Mouse (Mus musculus) stomach, postnatal 0 days (tissue): ENCODE measurements at regions not wholly inside any gene's neighbourhood (a gene's known extent, or its start where the extent isn't known, plus 50 kb on each side); places are given as distances from the start of the nearest gene placed in this dataset.
A peak's percentile ranks its signal among the peaks of the same experiment; 100 is the strongest.

Experiments used
- ATAC-seq: fragments of 200-750 bp; cut with Nextera tagmentation; 2 replicates; pipeline ENCODE4 v1.8.0; 2017; ENCODE audit not compliant: low FRiP score, low TSS enrichment
- DNase-seq: peaks from one replicate; pipeline ENCODE4 v3.0.0-alpha.2; 2016; ENCODE audit warnings: low spot score
- H3K27ac ChIP-seq: fragments of 300-500 bp; sonication (generic); replicated peaks from 2 replicates; pipeline ENCODE4 v1.5.1; 2014; ENCODE audit warnings: mild to moderate bottlenecking, control low read depth
- H3K27me3 ChIP-seq: fragments of 300-500 bp; sonication (generic); 2 replicates; pipeline ENCODE4 v1.6.1; 2014; ENCODE audit warnings: low read length; ENCODE audit not compliant: control insufficient read depth, insufficient read depth
- H3K36me3 ChIP-seq: fragments of 300-500 bp; sonication (generic); 2 replicates; pipeline ENCODE4 v1.6.1; 2014; ENCODE audit warnings: low read length, mixed read lengths; ENCODE audit not compliant: control insufficient read depth, insufficient read depth
- H3K4me1 ChIP-seq: fragments of 300-500 bp; sonication (generic); replicated peaks from 2 replicates; pipeline ENCODE4 v1.6.1; 2014; ENCODE audit warnings: antibody characterized with exemption; ENCODE audit not compliant: control insufficient read depth, insufficient read depth
- H3K4me2 ChIP-seq: fragments of 300-500 bp; sonication (generic); replicated peaks from 2 replicates; pipeline ENCODE4 v1.6.1; 2014; ENCODE audit warnings: low read depth, mild to moderate bottlenecking, control low read depth, moderate library complexity
- H3K4me3 ChIP-seq: fragments of 300-500 bp; sonication (generic); 2 replicates; pipeline ENCODE4 v1.5.1; 2014; ENCODE audit warnings: low read depth, low read length, control low read depth
- H3K9ac ChIP-seq: fragments of 300-500 bp; sonication (generic); 2 replicates; pipeline ENCODE4 v1.6.1; 2014; ENCODE audit warnings: mild to moderate bottlenecking, low read length, control low read depth, mixed read lengths
- H3K9me3 ChIP-seq: fragments of 300-500 bp; sonication (generic); 2 replicates; pipeline ENCODE4 v1.6.1; 2016; ENCODE audit warnings: low read length; ENCODE audit not compliant: control insufficient read depth
- CTCF ChIP-seq: IDR thresholded peaks from 2 replicates; pipeline ENCODE4 v1.5.1; 2016; ENCODE audit warnings: antibody characterized with exemption, low read depth, mild to moderate bottlenecking, moderate library complexity
- EP300 ChIP-seq: optimal IDR thresholded peaks from 2 replicates; pipeline ENCODE3; 2016; ENCODE audit warnings: antibody characterized with exemption
- WGBS: fragments of 180-500 bp; shearing (Covaris S2); extraction: QIAGEN DNeasy Blood & Tissue Kit; methylation state at CpG from one replicate; pipeline ENCODE4 v1.1.7; 2014; 5-methylcytosine and 5-hydroxymethylcytosine counted together

DNA sequence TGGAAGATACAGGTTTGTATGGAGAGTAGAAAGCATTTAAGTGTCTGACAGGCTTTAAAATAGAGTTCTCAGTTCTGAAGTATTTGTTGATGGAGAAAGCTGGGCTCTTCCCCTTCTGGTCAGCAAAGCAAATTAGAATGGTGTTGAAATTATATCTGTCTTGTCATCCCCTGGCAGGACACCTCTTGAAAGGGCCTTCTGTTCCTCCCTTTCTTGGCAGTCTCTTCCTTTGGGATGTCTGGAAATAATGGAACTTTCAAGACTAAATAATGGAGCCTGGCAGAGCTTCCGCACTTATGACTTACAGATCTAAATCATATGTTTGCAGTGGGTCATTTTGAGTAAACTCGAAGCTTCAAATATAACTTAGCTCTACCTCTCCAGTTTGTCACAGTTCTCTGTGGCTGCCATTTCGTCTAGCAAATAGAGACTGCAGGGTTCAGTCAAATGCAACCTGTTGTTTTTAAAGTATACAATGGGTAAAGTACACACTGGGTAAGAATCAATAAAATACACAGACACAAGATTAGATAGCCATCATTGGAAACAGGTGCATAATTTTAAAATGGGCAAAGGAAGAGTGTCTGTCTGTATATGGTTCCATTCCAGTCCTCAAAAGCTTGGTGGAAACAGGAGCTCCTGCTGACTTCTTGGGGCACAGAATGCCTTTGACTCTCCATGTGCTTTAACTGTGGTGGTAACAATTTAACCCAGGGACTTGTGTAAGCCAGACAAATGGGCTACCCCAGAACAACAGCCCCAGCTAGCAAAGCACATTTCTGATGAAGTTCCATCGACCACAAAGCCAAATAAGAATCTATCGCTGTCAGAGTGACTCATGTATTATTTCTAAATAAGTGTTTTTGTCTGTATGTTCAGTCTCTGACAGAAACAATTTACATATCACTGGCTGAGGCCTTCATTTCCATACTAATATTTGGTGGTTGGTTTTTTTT, 3524.4 kb upstream of the Gm7489 start:
- 52% methylated on average over 5 of the region's 5 CpGs for WGBS
- no peak for DNase-seq
- no peaks in the 10 kb centered on the region for H3K27me3 ChIP-seq
- TF ChIP-seq CTCF (no peak), EP300 (no peak)
- H3K4me2 ChIP-seq, result no peak overlapping the region
- ATAC-seq, result no peak
- no peaks in the 10 kb centered on the region for H3K9me3 ChIP-seq
- no peaks in the 10 kb centered on the region; the same call in 1 of the 2 replicates for H3K4me1 ChIP-seq
- no peaks in the 10 kb centered on the region for H3K36me3 ChIP-seq
- H3K27ac ChIP-seq, result no peak overlapping the region
- H3K4me3 ChIP-seq, result no peak overlapping the region
- no peak overlapping the region for H3K9ac ChIP-seq

DNA sequence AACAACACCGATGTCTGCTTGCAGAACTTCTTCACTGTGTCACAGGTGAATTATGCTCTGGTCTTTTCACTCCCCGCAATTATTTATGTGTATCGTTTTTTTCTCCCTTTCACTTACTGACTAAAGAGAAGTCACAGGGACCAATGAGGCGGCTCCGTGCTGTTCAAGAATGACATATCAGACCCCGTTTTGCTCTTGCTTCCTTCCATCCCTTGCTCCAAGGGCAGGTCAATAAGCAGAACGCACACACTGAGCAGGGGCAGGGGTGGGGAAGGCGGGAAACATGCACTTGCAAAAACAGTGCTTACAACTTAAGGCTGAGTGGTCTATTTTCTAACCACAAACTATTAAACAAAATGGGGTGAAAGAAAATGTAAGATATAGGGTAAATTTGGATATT, 3523.4 kb upstream of the Gm7489 start:
- DNase-seq (no peak), ATAC-seq (no peak)
- H3K9me3 ChIP-seq, result no peaks in the 10 kb centered on the region
- TF ChIP-seq EP300 (no peak), CTCF (no peak)
- no peak overlapping the region for H3K4me3 ChIP-seq
- H3K27ac ChIP-seq, result no peak overlapping the region
- no peak overlapping the region for H3K9ac ChIP-seq
- 55% methylated on average over 8 of the region's 8 CpGs for WGBS
- H3K4me2 ChIP-seq, result 0 out of 2 replicates have a peak overlapping the region, but pooled peaks have one; percentile 18
- H3K27me3 ChIP-seq, result no peaks in the 10 kb centered on the region
- no peaks in the 10 kb centered on the region; the same call in 1 of the 2 replicates for H3K4me1 ChIP-seq
- no peaks in the 10 kb centered on the region for H3K36me3 ChIP-seq

DNA sequence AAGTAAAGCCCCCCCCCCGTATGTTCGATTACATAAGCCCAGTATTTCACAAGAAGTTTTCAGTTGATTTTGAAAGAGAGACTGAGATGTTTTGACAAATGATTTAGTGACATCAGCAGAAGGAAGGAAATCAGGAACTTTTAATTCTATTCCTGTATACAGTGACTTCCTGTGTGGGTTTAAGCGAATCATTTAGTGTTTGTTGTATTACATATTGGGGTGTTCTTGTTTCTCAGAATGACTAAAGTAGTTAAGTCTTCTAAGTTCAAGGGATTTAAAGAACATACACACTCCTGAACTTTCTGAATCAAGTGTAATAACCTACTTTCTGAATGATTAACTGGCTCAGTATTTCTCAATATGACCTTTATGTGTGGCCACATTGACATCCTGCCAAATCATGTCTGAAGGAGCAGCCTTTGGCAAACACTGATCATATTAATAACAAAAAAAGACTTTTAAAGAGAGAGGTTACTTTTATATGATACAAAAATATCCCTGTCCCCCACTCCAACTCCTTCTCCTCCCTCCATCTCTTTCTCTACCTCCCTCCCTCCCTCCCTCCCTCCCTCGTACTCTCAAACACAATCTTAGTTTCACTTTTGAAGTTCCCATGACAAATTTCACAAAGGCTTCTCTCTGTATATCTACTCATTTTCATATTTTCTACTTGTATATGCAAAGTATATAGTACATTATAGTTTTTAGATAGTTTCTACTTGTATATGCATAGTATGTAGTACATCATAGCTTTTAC, 3522.8 kb upstream of the Gm7489 start:
- DNase-seq (no peak), ATAC-seq (peak; percentile 77)
- WGBS, result 18% methylated on average over 4 of the region's 4 CpGs
- no peaks in the 10 kb centered on the region for H3K27me3 ChIP-seq
- peak overlapping the region; percentile 18; the same call in 1 of the 2 replicates for H3K4me2 ChIP-seq
- H3K9ac ChIP-seq, result no peak overlapping the region
- H3K27ac ChIP-seq, result no peak overlapping the region
- H3K36me3 ChIP-seq, result no peaks in the 10 kb centered on the region
- H3K4me3 ChIP-seq, result no peak overlapping the region
- H3K4me1 ChIP-seq, result no peaks in the 10 kb centered on the region; the same call in 1 of the 2 replicates
- H3K9me3 ChIP-seq, result no peaks in the 10 kb centered on the region
- TF ChIP-seq EP300 (no peak), CTCF (no peak)

DNA sequence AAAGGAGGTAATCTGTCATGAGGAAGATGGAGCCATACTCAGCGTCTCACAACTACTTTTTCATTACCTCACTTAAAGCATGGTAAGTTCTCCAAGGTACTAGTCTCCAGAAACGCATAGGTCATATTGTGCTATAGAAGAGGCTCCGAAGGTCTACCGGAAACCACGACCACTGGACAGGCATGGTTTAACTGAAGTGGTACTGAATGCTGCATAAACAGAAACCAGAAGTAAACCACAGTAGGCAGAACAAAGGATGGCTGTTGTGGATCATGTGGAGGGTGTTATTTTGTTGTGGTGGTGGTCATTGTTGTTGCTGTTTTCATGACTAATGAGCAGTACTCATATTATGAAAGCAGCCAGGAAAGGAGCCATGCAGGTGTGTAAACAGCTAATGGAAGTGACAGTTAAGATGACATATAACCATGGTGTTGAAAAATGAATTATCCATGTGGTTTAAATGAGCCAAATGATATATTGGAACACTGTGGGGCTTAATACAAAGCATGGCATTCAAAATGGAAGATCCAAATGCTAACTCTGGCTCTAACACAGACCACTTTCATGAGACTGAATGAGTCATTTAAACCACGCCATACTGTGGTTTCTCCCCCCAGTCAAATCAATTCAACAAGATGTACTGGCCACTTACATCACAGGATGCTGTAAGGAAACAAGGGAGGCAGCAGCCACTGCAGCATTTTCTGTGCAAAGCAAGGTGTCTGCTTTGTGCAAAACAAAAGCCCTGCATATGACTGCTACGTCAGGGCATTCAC, 3484.5 kb upstream of the Gm7489 start:
- Histone ChIP-seq H3K4me3 (no peak overlapping the region), H3K9ac (no peak overlapping the region), H3K9me3 (no peaks in the 10 kb centered on the region), H3K27me3 (no peaks in the 10 kb centered on the region), H3K36me3 (no peaks in the 10 kb centered on the region), H3K27ac (no peak overlapping the region), H3K4me2 (no peak overlapping the region), H3K4me1 (no peaks in the 10 kb centered on the region)
- no peak for ATAC-seq
- DNase-seq, result no peak
- 84% methylated on average over 7 of the region's 7 CpGs for WGBS
- no peak for TF ChIP-seq EP300
- TF ChIP-seq CTCF, result no peak

DNA sequence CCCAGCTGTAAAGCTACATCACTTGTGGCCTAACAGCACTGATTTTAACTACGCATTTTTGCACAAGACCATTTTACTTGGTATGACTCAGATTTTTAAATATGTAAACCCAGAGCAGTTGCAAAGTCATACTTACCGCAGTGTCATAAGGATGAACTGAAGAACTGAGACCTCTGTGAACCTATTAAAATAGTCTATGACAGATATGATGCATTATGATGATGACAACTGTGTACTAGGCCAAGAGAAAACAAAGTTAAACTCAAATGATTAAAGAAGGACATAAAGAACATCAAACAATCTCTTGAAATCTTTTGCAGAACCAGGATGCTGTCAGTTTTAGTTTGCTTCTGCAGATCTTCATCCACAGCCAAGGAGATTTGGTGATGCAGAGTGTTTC, 3483.3 kb upstream of the Gm7489 start:
- Histone ChIP-seq H3K4me1 (no peaks in the 10 kb centered on the region), H3K4me2 (no peak overlapping the region), H3K27me3 (no peaks in the 10 kb centered on the region), H3K27ac (no peak overlapping the region), H3K36me3 (no peaks in the 10 kb centered on the region), H3K4me3 (no peak overlapping the region), H3K9ac (no peak overlapping the region), H3K9me3 (no peaks in the 10 kb centered on the region)
- DNase-seq (no peak), ATAC-seq (no peak)
- 71% methylated on average over 2 of the region's 2 CpGs for WGBS
- TF ChIP-seq EP300 (no peak), CTCF (no peak)
